Mouse (Mus musculus): ENCODE data around the gene Chd9.

DNA sequence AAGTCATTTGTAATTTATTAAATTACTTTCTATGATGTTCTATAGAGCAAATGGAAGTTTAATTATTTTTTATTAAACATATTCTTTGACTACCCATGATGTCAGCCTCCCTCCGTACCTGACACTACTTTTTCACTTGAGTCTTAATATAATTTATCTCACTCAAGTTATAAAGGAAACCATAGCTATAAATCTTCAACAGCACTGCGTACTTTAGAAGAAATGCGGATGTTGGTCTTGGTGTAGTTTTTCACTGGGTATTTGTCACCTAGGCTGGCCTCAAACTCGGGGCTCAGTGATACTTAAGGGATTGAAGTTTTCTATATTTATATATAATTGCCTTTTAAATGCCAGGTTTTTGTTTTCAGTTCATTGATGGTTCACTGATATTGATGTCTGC lies 226.3 kb downstream of the Chd9 start:
- TF ChIP-seq CTCF (IDR thresholded peaks at IDR 0.05; ENCODE audit: insufficient read depth, low read depth, low read length) (no peak), POLR2A (IDR thresholded peaks at IDR 0.05; ENCODE audit: insufficient read depth, low read depth, low read length) (no peak)

Measured in olfactory bulb, adult 2 months (tissue).